ENCODE assay signal across 1 mouse cellular context in the genomic region with DNA sequence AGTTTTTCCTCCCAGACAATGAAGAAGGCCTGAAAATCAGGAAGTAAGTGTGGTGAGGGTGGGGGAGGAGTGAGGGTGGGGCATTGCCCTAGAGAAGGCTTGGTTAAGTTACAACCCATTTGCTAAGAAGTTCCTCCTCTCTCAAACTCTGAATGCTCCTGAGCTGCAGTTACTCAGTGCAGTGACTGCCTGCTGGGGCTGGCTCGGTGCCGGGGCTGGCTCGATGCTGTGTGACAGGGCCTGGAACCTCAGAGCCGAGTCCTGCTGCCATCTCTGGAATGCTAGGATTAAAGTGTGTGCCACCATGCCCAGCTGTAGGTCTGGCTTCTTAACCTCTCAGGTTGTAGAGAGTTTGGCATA.
TF ChIP-seq lines count a peak whose summit lies in the region.

No protein-coding gene starts in this region.

TF ChIP-seq in MEL, 35 proteins besides CTCF, POLR2A, EP300 and RAD21 (continued from another document):
- TF ChIP-seq POLR2AphosphoS5 (IDR thresholded peaks at IDR 0.05; ENCODE audit: borderline replicate concordance, low read depth, low read length) (no peak), ZMIZ1 (IDR thresholded peaks at IDR 0.05; ENCODE audit: low read depth, low read length) (no peak), ZKSCAN1 (IDR thresholded peaks at IDR 0.05; ENCODE audit: low read depth, low read length) (no peak), CHD2 (IDR thresholded peaks at IDR 0.05; ENCODE audit: low read length) (no peak), MAZ (IDR thresholded peaks at IDR 0.05; ENCODE audit: low read depth, low read length) (peak; percentile 85; the same call in 1 of the 2 replicates), TAL1 (IDR thresholded peaks at IDR 0.05; ENCODE audit: low read length) (no peak), UBTF (IDR thresholded peaks at IDR 0.05; ENCODE audit: borderline replicate concordance, insufficient read depth, low read depth, low read length) (no peak), KAT2A (conservative IDR thresholded peaks at IDR 0.05; ENCODE audit: low read depth, low read length) (no peak), MYB (IDR thresholded peaks at IDR 0.05; ENCODE audit: low read depth, low read length) (no peak), GABPA (IDR thresholded peaks at IDR 0.05; ENCODE audit: low read depth, low read length) (no peak)
